Comparison of ENCODE assay signal across 17 mouse cellular contexts in the genomic region with DNA sequence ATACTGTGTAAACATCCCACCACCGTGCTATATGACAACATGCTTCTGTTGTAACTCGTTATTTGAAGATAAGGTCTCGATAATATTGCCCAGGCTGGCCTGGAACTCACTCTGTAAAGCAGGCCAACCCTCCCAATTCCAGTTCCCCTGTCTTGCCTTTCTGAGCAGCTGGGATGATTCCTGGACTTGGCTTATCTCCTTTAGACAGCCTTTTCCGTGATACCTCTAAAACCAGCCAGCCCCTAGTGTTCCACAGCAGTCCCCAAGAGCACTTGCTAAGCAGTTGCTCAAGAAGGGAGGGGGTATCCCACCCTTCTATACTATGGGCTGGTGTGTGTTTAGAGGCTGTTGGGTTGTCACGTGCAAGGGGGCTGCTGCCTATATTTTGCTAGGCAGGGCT.
DNase-seq lines count a peak whose midpoint lies in the region; ATAC-seq lines count a peak whose summit lies in the region.
"Had no signal": no experiment of that assay in that cellular context is flagged by ENCODE, and none has a peak within 500 bp of the region (broad histone marks: within the 10 kb centered on the region; RNA-seq: fewer than 3 reads in every experiment).

No protein-coding gene starts in this region.

- H3K4me3 ChIP-seq in neural tube, embryonic 13.5 days = no peak overlapping the region
- H3K4me3 ChIP-seq: forebrain, embryonic 12.5 days; kidney, embryonic 15.5 days; limb, embryonic 12.5 days had no signal

- H3K9ac ChIP-seq in neural tube, embryonic 13.5 days = no peak overlapping the region
- H3K9ac ChIP-seq: forebrain, embryonic 12.5 days; kidney, embryonic 15.5 days; limb, embryonic 12.5 days; liver, embryonic 14.5 days had no signal

- WGBS in neural tube, embryonic 13.5 days = 93% methylated on average over 5 of the region's 5 CpGs

- no peaks in the 10 kb centered on the region for H3K9me3 ChIP-seq in neural tube, embryonic 13.5 days
- H3K9me3 ChIP-seq: forebrain, embryonic 12.5 days; kidney, embryonic 15.5 days; limb, embryonic 12.5 days had no signal

- no peaks in the 10 kb centered on the region for H3K27me3 ChIP-seq in neural tube, embryonic 13.5 days
- H3K27me3 ChIP-seq: forebrain, embryonic 12.5 days; kidney, embryonic 15.5 days; limb, embryonic 12.5 days had no signal

- DNase-seq in heart, adult 8-10 months (ENCODE audit: low spot score) = peak; percentile 31
- DNase-seq in heart, postnatal 25 days (ENCODE audit: low spot score) = no peak
- DNase-seq in neural tube, embryonic 10.5 days (ENCODE audit: extremely low spot score, low spot score) = no peak
- peak; percentile 24 to 34 for DNase-seq in heart, postnatal 10 days
- DNase-seq in testis, postnatal 10 days (ENCODE audit: low spot score) = no peak
- DNase-seq in c-Kit-positive CD71-positive TER-119-positive erythroid progenitor cells, embryonic 14.5 days (ENCODE audit: low spot score) = no peak
- DNase-seq: adrenal gland, adult 8-10 months; gastrocnemius, postnatal 10 days; lung, postnatal 14 days; thymus, adult 18-20 months had no signal

- H3K4me2 ChIP-seq in neural tube, embryonic 13.5 days = no peak overlapping the region
- H3K4me2 ChIP-seq: forebrain, embryonic 12.5 days; kidney, embryonic 15.5 days; limb, embryonic 12.5 days; midbrain, embryonic 11.5 days had no signal

- ATAC-seq in neural tube, embryonic 13.5 days (ENCODE audit: low read depth) = no peak
- ATAC-seq: CD4-positive, CD25-positive, alpha-beta regulatory T cell, adult 4 months had no signal

- H3K4me1 ChIP-seq in neural tube, embryonic 13.5 days (replicated peaks) = peaks cover 21% of the 10 kb centered on the region
- H3K4me1 ChIP-seq: forebrain, embryonic 12.5 days; limb, embryonic 12.5 days had no signal

- intact Hi-C loops in heart, postnatal 25 days (cut with DNase I) = no loop called here
- intact Hi-C loops in heart, postnatal 10 days (cut with DNase I) = no loop called here

- 0 out of 2 replicates have a peak overlapping the region, but pooled peaks have one; percentile 18 for H3K27ac ChIP-seq in neural tube, embryonic 13.5 days (replicated peaks)
- H3K27ac ChIP-seq: forebrain, embryonic 12.5 days; kidney, embryonic 15.5 days; limb, embryonic 12.5 days; liver, embryonic 14.5 days had no signal

- H3K36me3 ChIP-seq in neural tube, embryonic 13.5 days = peaks cover 59% of the 10 kb centered on the region

Comparison
In these comparisons a context has a peak if more than half of its experiments do, and no peak if none do; other contexts are left out.
1. DNase-seq: peak in heart, adult 8-10 months (single experiment) and heart, postnatal 10 days (2 of 2); none in heart, postnatal 25 days (single experiment), neural tube, embryonic 10.5 days (single experiment), testis, postnatal 10 days (single experiment) and c-Kit-positive CD71-positive TER-119-positive erythroid progenitor cells, embryonic 14.5 days (single experiment).